Mouse (Mus musculus) midbrain, embryonic 14.5 days (tissue): ENCODE measurements at regions not wholly inside any gene's neighbourhood (a gene's known extent, or its start where the extent isn't known, plus 50 kb on each side); places are given as distances from the start of the nearest gene placed in this dataset.
A peak's percentile ranks its signal among the peaks of the same experiment; 100 is the strongest.

Source experiments
- ATAC-seq: fragments of 200-750 bp; cut with Nextera tagmentation; 2 replicates; pipeline ENCODE4 v1.8.0; 2017; ENCODE audit warnings: moderate number of reproducible peaks, moderate library complexity; ENCODE audit not compliant: low FRiP score, low TSS enrichment
- DNase-seq: peaks from one replicate; pipeline ENCODE4 v3.0.0-alpha.2; 2015
- H3K27ac ChIP-seq: fragments of 300-500 bp; sonication (generic); replicated peaks from 2 replicates; pipeline ENCODE4 v1.5.1; 2014; ENCODE audit warnings: mild to moderate bottlenecking, low read depth, low read length, moderate library complexity
- H3K27me3 ChIP-seq: fragments of 300-500 bp; sonication (generic); 2 replicates; pipeline ENCODE4 v1.6.1; 2014; ENCODE audit warnings: low read length, control low read depth, mixed read lengths; ENCODE audit not compliant: control insufficient read depth, insufficient read depth
- H3K36me3 ChIP-seq: fragments of 300-500 bp; sonication (generic); 2 replicates; pipeline ENCODE4 v1.6.1; 2014; ENCODE audit warnings: low read length, control low read depth; ENCODE audit not compliant: control insufficient read depth, insufficient read depth
- H3K4me1 ChIP-seq: fragments of 300-500 bp; sonication (generic); 2 replicates; pipeline ENCODE4 v1.6.1; 2014; ENCODE audit warnings: mild to moderate bottlenecking, antibody characterized with exemption, low read length, control low read depth; ENCODE audit not compliant: control insufficient read depth, insufficient read depth
- H3K4me2 ChIP-seq: fragments of 300-500 bp; sonication (generic); 2 replicates; pipeline ENCODE4 v1.6.1; 2014; ENCODE audit warnings: mild to moderate bottlenecking, low read length, moderate library complexity
- H3K4me3 ChIP-seq: fragments of 300-500 bp; sonication (generic); replicated peaks from 2 replicates; pipeline ENCODE4 v1.5.1; 2014; ENCODE audit warnings: low read depth, low read length
- H3K9ac ChIP-seq: fragments of 300-500 bp; sonication (generic); replicated peaks from 2 replicates; pipeline ENCODE4 v1.6.1; 2014; ENCODE audit warnings: mild to moderate bottlenecking, low read length, moderate library complexity
- H3K9me3 ChIP-seq: fragments of 300-500 bp; sonication (generic); 2 replicates; pipeline ENCODE4 v1.6.1; 2016; ENCODE audit warnings: low read length, control low read depth, mixed read lengths; ENCODE audit not compliant: control insufficient read depth
- WGBS: fragments of 180-500 bp; shearing (Covaris S2); extraction: QIAGEN DNeasy Blood & Tissue Kit; methylation state at CpG from one replicate; pipeline ENCODE4 v1.1.7; 2014; 5-methylcytosine and 5-hydroxymethylcytosine counted together

DNA sequence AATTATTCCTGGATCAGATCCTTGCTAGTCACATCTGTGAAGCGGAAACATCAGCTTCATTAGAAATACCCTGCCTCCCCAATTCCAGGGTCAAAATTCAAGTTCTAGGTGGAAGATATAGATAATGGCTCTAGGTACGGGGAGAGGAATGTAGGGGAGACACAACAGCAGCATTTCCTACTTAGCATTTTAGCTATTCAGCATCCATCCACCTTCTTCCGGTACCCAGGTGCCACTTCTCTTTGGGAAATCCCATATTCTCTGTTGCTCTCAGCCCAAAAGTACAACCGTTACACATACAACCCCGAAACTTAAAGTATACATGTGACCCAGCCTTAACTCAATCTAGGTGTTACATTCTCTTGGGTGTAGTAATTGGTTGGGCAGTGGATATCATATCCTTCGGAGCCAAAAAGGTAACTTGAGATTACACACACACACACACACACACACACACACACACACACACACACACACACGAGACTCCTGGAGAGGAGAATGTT is 112.9 kb downstream of the Zfp36l1 start:
- Histone ChIP-seq H3K9me3 (no peaks in the 10 kb centered on the region), H3K9ac (no peak overlapping the region), H3K4me1 (no peaks in the 10 kb centered on the region), H3K4me3 (no peak overlapping the region), H3K27ac (no peak overlapping the region), H3K27me3 (no peaks in the 10 kb centered on the region), H3K4me2 (no peak overlapping the region), H3K36me3 (no peaks in the 10 kb centered on the region)
- no peak for ATAC-seq
- DNase-seq: no peak
- WGBS: 93% methylated on average over 7 of the region's 7 CpGs

DNA sequence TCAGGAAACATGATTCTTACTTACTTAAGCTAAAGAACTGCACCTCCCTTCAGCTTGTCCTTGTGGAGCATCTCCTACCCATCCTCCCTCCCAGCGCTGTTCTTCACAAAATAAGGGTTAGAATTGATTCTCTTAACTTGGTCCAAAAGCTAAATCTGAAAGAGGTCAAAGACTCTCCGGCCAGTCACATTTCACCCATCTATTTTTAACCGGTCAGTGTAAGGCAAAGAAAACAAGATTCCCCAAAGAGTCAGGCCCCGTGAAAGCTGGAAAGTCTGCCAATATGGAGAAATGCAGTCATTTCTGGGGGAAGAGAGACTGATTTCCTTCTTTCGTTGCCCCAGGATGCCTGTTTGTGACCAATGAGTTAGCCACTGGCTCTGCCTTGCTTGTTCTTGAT is 114.0 kb downstream of the Zfp36l1 start:
- Histone ChIP-seq H3K4me1 (no peaks in the 10 kb centered on the region), H3K4me3 (no peak overlapping the region), H3K27me3 (no peaks in the 10 kb centered on the region), H3K27ac (no peak overlapping the region), H3K4me2 (no peak overlapping the region), H3K9ac (no peak overlapping the region), H3K9me3 (no peaks in the 10 kb centered on the region), H3K36me3 (no peaks in the 10 kb centered on the region)
- WGBS: 89% methylated on average over 5 of the region's 5 CpGs
- DNase-seq: no peak
- no peak for ATAC-seq

DNA sequence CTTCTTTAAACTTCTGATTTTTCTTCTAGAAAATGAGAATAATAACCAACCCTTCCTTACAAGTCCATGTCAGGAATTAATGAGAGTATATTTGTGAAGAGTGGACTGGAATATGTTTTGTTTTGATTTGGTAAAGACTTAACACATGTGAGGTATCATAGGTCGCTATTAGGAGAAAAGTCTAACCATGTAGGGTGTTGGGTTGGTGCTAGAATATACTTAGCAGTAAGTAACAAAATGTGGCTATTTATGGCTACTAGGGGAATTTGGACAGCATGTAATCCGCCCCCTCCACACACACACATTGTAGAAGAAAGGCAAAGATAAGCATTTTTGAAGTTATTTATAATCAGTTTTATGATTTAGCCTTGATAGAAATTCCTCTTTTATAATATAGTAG is 114.5 kb downstream of the Zfp36l1 start:
- no peaks in the 10 kb centered on the region for H3K36me3 ChIP-seq
- no peaks in the 10 kb centered on the region for H3K27me3 ChIP-seq
- no peak for DNase-seq
- H3K9me3 ChIP-seq: no peaks in the 10 kb centered on the region
- H3K4me3 ChIP-seq: no peak overlapping the region
- WGBS: 96% methylated on average over 2 of the region's 2 CpGs
- no peak overlapping the region for H3K9ac ChIP-seq
- no peak overlapping the region for H3K27ac ChIP-seq
- H3K4me2 ChIP-seq: no peak overlapping the region
- ATAC-seq: no peak
- H3K4me1 ChIP-seq: no peaks in the 10 kb centered on the region

DNA sequence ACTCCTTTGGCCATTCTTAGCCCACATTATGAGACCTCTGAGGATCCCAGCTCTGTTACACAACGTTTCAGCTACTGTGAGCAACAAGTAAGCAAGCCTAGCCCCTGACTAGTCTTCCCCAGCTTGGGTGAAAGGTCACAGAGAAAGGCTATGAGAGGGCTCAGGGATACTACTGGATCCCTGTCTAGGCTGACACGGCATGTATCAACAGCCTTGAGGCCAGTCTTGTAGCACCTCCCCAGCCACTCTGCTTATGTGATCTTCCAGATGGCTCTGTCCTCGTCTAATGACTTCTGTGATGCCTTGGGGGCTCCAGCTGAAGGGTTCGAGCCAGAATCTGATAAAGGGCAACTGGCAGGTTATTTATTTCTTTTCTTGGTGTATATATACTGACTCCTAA is 115.6 kb downstream of the Zfp36l1 start:
- Histone ChIP-seq H3K9ac (no peak overlapping the region), H3K9me3 (no peaks in the 10 kb centered on the region), H3K4me3 (no peak overlapping the region), H3K27me3 (no peaks in the 10 kb centered on the region), H3K4me2 (no peak overlapping the region), H3K36me3 (no peaks in the 10 kb centered on the region), H3K27ac (no peak overlapping the region), H3K4me1 (no peaks in the 10 kb centered on the region)
- 86% methylated on average over 4 of the region's 4 CpGs for WGBS
- DNase-seq: no peak
- no peak for ATAC-seq

DNA sequence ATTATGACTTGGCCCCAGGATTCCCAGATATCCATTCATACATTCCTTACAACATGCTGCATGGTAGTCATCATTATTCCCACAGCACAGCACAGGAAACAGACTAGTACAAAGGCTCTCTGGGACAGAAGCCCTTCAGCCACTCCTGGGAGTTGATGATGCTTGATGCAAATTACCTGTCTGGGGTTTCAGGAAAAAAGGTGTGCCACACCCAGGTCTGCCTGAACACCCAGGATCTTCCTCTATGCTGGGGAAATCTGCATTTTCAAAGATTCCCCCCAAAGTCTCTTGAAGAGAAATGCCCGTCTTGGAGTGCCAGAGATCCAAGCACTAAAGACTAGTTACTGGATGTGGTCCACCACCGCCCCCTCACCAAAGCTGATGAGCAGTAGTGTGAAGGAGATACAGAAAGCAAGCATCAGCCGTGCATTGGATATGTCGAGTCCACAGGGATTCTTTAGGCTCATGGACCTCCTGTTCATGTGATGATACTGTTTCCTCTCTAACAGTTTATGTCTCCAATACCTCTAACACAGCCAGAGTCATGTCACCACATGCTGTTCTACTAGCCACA is 117.2 kb downstream of the Zfp36l1 start:
- H3K4me3 ChIP-seq: no peak overlapping the region
- 0 out of 2 replicates have a peak, but pooled peaks cover 3% of the 10 kb centered on the region for H3K4me1 ChIP-seq
- WGBS: 94% methylated on average over 4 of the region's 4 CpGs

DNA sequence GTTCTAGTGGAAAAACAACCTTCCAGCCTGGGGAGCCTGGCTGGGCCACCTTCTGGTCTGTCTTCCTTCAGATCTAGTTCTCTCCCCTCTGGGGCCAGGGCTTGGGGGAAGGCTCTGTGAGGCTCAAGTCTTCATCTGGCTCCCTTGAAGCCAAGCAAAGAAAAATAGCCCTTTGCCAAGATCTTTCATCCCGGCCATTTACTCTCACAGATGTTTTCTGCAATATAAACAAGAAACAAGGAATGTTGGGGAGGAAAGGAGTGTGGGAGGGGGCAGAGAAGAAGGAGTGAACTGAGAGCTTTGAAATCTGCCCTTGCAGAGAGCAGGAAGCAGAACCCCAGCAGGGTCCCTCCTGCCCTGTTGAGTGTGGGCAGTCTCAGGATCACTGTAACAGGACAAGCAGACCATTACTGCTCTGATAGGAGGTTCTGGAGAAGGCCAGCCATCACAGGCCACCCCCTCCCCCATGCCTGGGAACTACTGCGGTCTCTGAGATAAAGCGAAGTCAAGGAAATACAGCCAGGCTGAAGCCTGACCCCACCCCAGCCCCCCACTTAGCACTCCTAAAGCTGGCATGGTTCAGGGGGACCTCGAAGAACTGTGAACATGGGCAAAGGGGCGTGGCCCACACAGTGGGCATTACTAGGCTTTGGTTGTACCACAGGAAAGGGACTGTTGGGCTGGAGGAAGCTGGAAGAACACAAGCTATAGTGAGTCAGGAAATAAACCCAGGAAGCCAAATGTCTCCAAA is 118.8 kb downstream of the Zfp36l1 start:
- Histone ChIP-seq H3K4me1 (peaks cover 14% of the 10 kb centered on the region; the same call in 1 of the 2 replicates), H3K27ac (no peak overlapping the region), H3K9ac (no peak overlapping the region), H3K27me3 (no peaks in the 10 kb centered on the region), H3K4me2 (no peak overlapping the region), H3K9me3 (no peaks in the 10 kb centered on the region), H3K36me3 (no peaks in the 10 kb centered on the region), H3K4me3 (no peak overlapping the region)
- WGBS: 87% methylated on average over 5 of the region's 5 CpGs
- DNase-seq (no peak), ATAC-seq (no peak)

More for the DNA sequence above, 117.2 kb downstream of the Zfp36l1 start:
- no peak overlapping the region for H3K27ac ChIP-seq
- no peaks in the 10 kb centered on the region for H3K9me3 ChIP-seq
- H3K9ac ChIP-seq: no peak overlapping the region
- H3K4me2 ChIP-seq: no peak overlapping the region
- no peak for ATAC-seq
- H3K27me3 ChIP-seq: no peaks in the 10 kb centered on the region
- DNase-seq: no peak
- no peaks in the 10 kb centered on the region for H3K36me3 ChIP-seq

DNA sequence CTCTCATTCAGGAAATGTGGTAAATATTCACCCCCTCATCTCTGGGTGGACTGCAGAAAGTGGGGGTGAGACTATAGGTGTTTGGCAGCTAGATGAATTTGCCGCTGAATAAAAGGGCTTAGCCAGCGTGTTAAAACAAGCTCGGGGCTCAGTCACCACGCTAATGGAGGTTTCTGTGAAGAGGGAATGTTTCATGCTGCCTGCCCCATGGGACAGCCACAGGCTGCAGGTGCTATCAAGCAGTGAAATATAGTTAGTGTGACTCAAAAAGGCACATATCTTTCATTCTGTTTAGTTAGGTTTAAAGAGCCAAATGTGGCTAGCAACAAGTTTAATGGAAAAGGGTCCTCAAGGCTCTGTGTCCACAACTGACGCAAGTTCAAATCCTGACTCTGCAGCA is 121.5 kb downstream of the Zfp36l1 start:
- no peak overlapping the region for H3K4me2 ChIP-seq
- 39% methylated on average over 5 of the region's 5 CpGs for WGBS
- ATAC-seq: no peak

DNA sequence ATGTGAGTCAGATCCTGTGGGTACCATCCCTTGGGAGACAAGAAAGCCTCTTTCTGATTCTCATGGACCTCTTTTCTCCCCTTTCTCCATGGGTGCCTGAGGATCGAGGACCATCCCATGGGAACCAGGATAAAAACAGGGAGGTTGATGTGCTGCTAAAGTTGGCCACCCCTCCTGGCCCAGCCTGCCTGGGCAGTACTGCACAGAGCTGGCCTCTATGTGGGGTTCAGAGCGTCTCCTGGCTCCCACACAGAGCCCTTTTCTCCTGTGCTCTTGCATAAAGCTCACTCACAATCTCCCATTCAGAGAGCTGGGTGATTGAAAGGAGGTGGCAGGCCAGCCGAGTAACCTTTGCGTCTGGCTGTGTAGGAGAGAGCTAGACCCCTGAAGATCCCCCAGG is 122.1 kb downstream of the Zfp36l1 start:
- no peak overlapping the region for H3K4me2 ChIP-seq
- H3K9me3 ChIP-seq: no peaks in the 10 kb centered on the region
- H3K27ac ChIP-seq: peak overlapping the region; percentile 37
- H3K27me3 ChIP-seq: no peaks in the 10 kb centered on the region
- H3K4me1 ChIP-seq: peaks cover 17% of the 10 kb centered on the region; the same call in 1 of the 2 replicates
- ATAC-seq (peak; percentile 31; the same call in 1 of the 2 replicates), DNase-seq (no peak)
- no peak overlapping the region for H3K9ac ChIP-seq
- WGBS: 23% methylated on average over 4 of the region's 4 CpGs
- no peaks in the 10 kb centered on the region for H3K36me3 ChIP-seq
- H3K4me3 ChIP-seq: no peak overlapping the region

More for the DNA sequence above, 121.5 kb downstream of the Zfp36l1 start:
- H3K27me3 ChIP-seq: no peaks in the 10 kb centered on the region
- H3K4me3 ChIP-seq: no peak overlapping the region
- peak; percentile 52 for DNase-seq
- peak overlapping the region; percentile 37; the same call in 1 of the 2 replicates for H3K27ac ChIP-seq
- no peaks in the 10 kb centered on the region for H3K9me3 ChIP-seq
- H3K9ac ChIP-seq: no peak overlapping the region
- no peaks in the 10 kb centered on the region for H3K36me3 ChIP-seq
- peaks cover 17% of the 10 kb centered on the region; the same call in 1 of the 2 replicates for H3K4me1 ChIP-seq
